Mouse (Mus musculus) gastrocnemius, postnatal 14 days (tissue): ENCODE results near the gene Pcid2. TPM values are rescaled to one million over a fixed set of nuclear protein-coding genes. Genes with fewer than 3 reads are reported as not detected.

Experiments
- microRNA-seq, 2 experiments: library from miRNA; unstranded; fragments of <30 nt; microRNA quantifications; one replicate each; pipeline ENCODE4 v1.2.0; 2021
- total RNA-seq, 2 experiments: library from RNA; stranded (reverse); gene quantifications; 2 replicates each; pipeline ENCODE4 v1.2.3; 2021

The Pcid2 gene
- total RNA-seq, 2 experiments from 2014 or later = 6.7 to 8.4 TPM

Small RNAs within 50 kb of the gene (microRNA-seq; reads per million reads assigned to microRNA genes)
- gene Mir7065 = 0 reads per million in 2 experiments

Other genes with a start within 250 kb of the Pcid2 start
- gene Mcf2l, start 231.7 kb downstream of the Pcid2 start, total RNA-seq = 10 to 100 TPM; 23.7 to 57.8 TPM
- not detected for gene F7, start 79.4 kb downstream of the Pcid2 start, total RNA-seq
- not detected for gene F10, start 68.2 kb downstream of the Pcid2 start, total RNA-seq
- not detected for gene Proz, start 44.5 kb downstream of the Pcid2 start, total RNA-seq
- gene Cul4a, start 162 bp upstream of the Pcid2 start, total RNA-seq = 10 to 100 TPM; 73.3 to 76.9 TPM
- 100 to 1,000 TPM; 222 to 232 TPM for gene Lamp1, start 53.7 kb upstream of the Pcid2 start, total RNA-seq
- 10 to 100 TPM; 10.1 to 12.4 TPM for gene Grtp1, start 95.2 kb upstream of the Pcid2 start, total RNA-seq
- 10 to 100 TPM; 51.9 to 71.6 TPM for gene Adprhl1, start 148.7 kb upstream of the Pcid2 start, total RNA-seq
- gene Dcun1d2, start 182.7 kb upstream of the Pcid2 start, total RNA-seq = 10 to 100 TPM; 45.6 to 46.1 TPM
- gene Tmco3, start 182.7 kb upstream of the Pcid2 start, total RNA-seq = 10 to 100 TPM; 12.7 to 13.3 TPM
- 10 to 100 TPM; 38.3 to 39.1 TPM for gene Tfdp1, start 233.3 kb upstream of the Pcid2 start, total RNA-seq